Mouse (Mus musculus) kidney, adult 2 months (tissue): ENCODE measurements around the gene Rap1gap.

ENCODE experiments used
- CTCF ChIP-seq: fragments of 200-500 bp; conservative IDR thresholded peaks from 2 replicates; pipeline ENCODE4 v1.5.1; 2011; ENCODE audit warnings: low read depth, mild to moderate bottlenecking, control low read depth, low read length, moderate library complexity, mixed read lengths; ENCODE audit not compliant: insufficient read depth, insufficient read length
- POLR2A ChIP-seq: fragments of 200-500 bp; IDR thresholded peaks from one replicate; pipeline ENCODE4 v1.6.1; 2011; ENCODE audit warnings: low read depth, low read length, control low read depth

GRCm38 (mm10) chr4:137763920-137764495, 99.5 kb downstream of the Rap1gap start:
- TF ChIP-seq CTCF = no peak
- no peak for TF ChIP-seq POLR2A
